Mouse (Mus musculus) bone marrow macrophage, adult 2 months (primary cell): ENCODE results near the gene Olfr419.

Experiments
- CTCF ChIP-seq: IDR thresholded peaks from 2 replicates; pipeline ENCODE4 v1.5.1; 2012; ENCODE audit warnings: low read depth, mild to moderate bottlenecking, low read length, moderate library complexity
- POLR2A ChIP-seq: IDR thresholded peaks from 2 replicates; pipeline ENCODE4 v1.6.1; 2012; ENCODE audit warnings: mild to moderate bottlenecking, low read depth, low read length, borderline replicate concordance

GRCm38 (mm10) chr1:174216528-174217204, 35.2 kb downstream of the Olfr419 start:
- TF ChIP-seq CTCF (no peak), POLR2A (no peak)
